Mouse (Mus musculus): ENCODE results near the gene Gm49395.
A peak's percentile ranks its signal among the peaks of the same experiment; 100 is the strongest.

Gm49395 gene

GRCm38 (mm10) chr13:115098227-115098626 is 3.5 kb downstream of the Gm49395 start:
- no peak for DNase-seq (ENCODE audit: low read depth)

GRCm38 (mm10) chr13:115096965-115097364 is 4.8 kb downstream of the Gm49395 start:
- no peak for DNase-seq (ENCODE audit: low read depth)

GRCm38 (mm10) chr13:115096216-115096615 is 5.5 kb downstream of the Gm49395 start:
- no peak for DNase-seq (ENCODE audit: low read depth)

- no peak for DNase-seq (ENCODE audit: low read depth)
These were observed 6.3 kb downstream of the Gm49395 start for GRCm38 (mm10) chr13:115095392-115095791.

- no peak for DNase-seq (ENCODE audit: low read depth)
These were observed 10.2 kb downstream of the Gm49395 start for GRCm38 (mm10) chr13:115091511-115091910.

- DNase-seq (ENCODE audit: low read depth) = no peak
These were observed 10.7 kb downstream of the Gm49395 start for GRCm38 (mm10) chr13:115090977-115091445.

- DNase-seq (ENCODE audit: low read depth) = peak; percentile 94
These were observed 11.4 kb downstream of the Gm49395 start, which contains the start of gene Pelo for GRCm38 (mm10) chr13:115090069-115090976. TSS of gene Pelo (minus strand) at chr13:115090186.

GRCm38 (mm10) chr13:115089395-115090025 is 12.2 kb downstream of the Gm49395 start:
- DNase-seq (ENCODE audit: low read depth) = peak; percentile 29

- DNase-seq (ENCODE audit: low read depth) = no peak
These were observed 12.7 kb downstream of the Gm49395 start for GRCm38 (mm10) chr13:115089020-115089394.

GRCm38 (mm10) chr13:115085974-115086373 is 15.7 kb downstream of the Gm49395 start:
- DNase-seq (ENCODE audit: low read depth) = no peak

- DNase-seq (ENCODE audit: low read depth) = no peak
These were observed 19.4 kb downstream of the Gm49395 start for GRCm38 (mm10) chr13:115082339-115082738.

- DNase-seq (ENCODE audit: low read depth) = peak; percentile 9
These were observed 21.6 kb downstream of the Gm49395 start for GRCm38 (mm10) chr13:115079996-115080585.

GRCm38 (mm10) chr13:115078997-115079685 is 22.6 kb downstream of the Gm49395 start:
- no peak for DNase-seq (ENCODE audit: low read depth)

GRCm38 (mm10) chr13:115077346-115078134 is 24.2 kb downstream of the Gm49395 start:
- DNase-seq (ENCODE audit: low read depth) = no peak

- DNase-seq (ENCODE audit: low read depth) = no peak
These were observed 29.3 kb downstream of the Gm49395 start for GRCm38 (mm10) chr13:115072386-115072785.

GRCm38 (mm10) chr13:115071431-115071830 is 30.3 kb downstream of the Gm49395 start:
- DNase-seq (ENCODE audit: low read depth) = no peak

GRCm38 (mm10) chr13:115067968-115068330 is 33.8 kb downstream of the Gm49395 start:
- no peak for DNase-seq (ENCODE audit: low read depth)

- DNase-seq (ENCODE audit: low read depth) = no peak
These were observed 34.3 kb downstream of the Gm49395 start for GRCm38 (mm10) chr13:115067324-115067967.

- no peak for DNase-seq (ENCODE audit: low read depth)
These were observed 44.2 kb downstream of the Gm49395 start for GRCm38 (mm10) chr13:115057555-115057954.

- DNase-seq (ENCODE audit: low read depth) = no peak
These were observed 46.9 kb downstream of the Gm49395 start for GRCm38 (mm10) chr13:115054783-115055182.

GRCm38 (mm10) chr13:115052568-115052967 is 49.2 kb downstream of the Gm49395 start:
- no peak for DNase-seq (ENCODE audit: low read depth)
